Mouse (Mus musculus) heart, embryonic 15.5 days (tissue): ENCODE results near the gene Mfrp. TPM values are rescaled to one million over a fixed set of nuclear protein-coding genes. Genes with fewer than 3 reads are reported as not detected.

ENCODE experiments used
- ATAC-seq: fragments of 200-750 bp; cut with Nextera tagmentation; replicated peaks from 2 replicates; pipeline ENCODE4 v1.8.0; 2017; ENCODE audit warnings: low read depth, moderate TSS enrichment; ENCODE audit not compliant: insufficient number of reproducible peaks, insufficient read depth, low FRiP score
- H3K27ac ChIP-seq: fragments of 300-500 bp; sonication (generic); 2 replicates; pipeline ENCODE4 v1.5.1; 2015; ENCODE audit warnings: mild to moderate bottlenecking, inconsistent platforms
- H3K27me3 ChIP-seq: fragments of 300-500 bp; sonication (generic); 2 replicates; pipeline ENCODE4 v1.6.1; 2015; ENCODE audit warnings: inconsistent platforms
- H3K36me3 ChIP-seq: fragments of 300-500 bp; sonication (generic); 2 replicates; pipeline ENCODE4 v1.6.1; 2015; ENCODE audit warnings: mild to moderate bottlenecking, inconsistent platforms
- H3K4me1 ChIP-seq: fragments of 300-500 bp; sonication (generic); replicated peaks from 2 replicates; pipeline ENCODE4 v1.6.1; 2015; ENCODE audit warnings: inconsistent platforms
- H3K4me2 ChIP-seq: fragments of 300-500 bp; sonication (generic); 2 replicates; pipeline ENCODE4 v1.6.1; 2015; ENCODE audit warnings: inconsistent platforms, mild to moderate bottlenecking, moderate library complexity
- H3K4me3 ChIP-seq: fragments of 300-500 bp; sonication (generic); 2 replicates; pipeline ENCODE4 v1.5.1; 2015; ENCODE audit warnings: mild to moderate bottlenecking, inconsistent platforms
- H3K9ac ChIP-seq: fragments of 300-500 bp; sonication (generic); 2 replicates; pipeline ENCODE4 v1.6.1; 2015; ENCODE audit warnings: mild to moderate bottlenecking, inconsistent platforms
- H3K9me3 ChIP-seq: fragments of 300-500 bp; sonication (generic); replicated peaks from 2 replicates; pipeline ENCODE4 v1.6.1; 2016; ENCODE audit warnings: inconsistent platforms
- WGBS: fragments of 180-500 bp; shearing (Covaris S2); methylation state at CpG from one replicate; pipeline ENCODE4 v1.1.7; 2015; ENCODE audit warnings: mixed read lengths; 5-methylcytosine and 5-hydroxymethylcytosine counted together
- polyA plus RNA-seq: library from polyadenylated mRNA; unstranded; fragments of >200 nt; fragmentation: Nextera tagmentation; extraction: Ambion mirVana; gene quantifications from 2 replicates; pipeline ENCODE4 v1.2.1, GENCODE M21; 2015

The Mfrp gene
- polyA plus RNA-seq, 1 experiment from 2014 or later: not detected

- Histone ChIP-seq H3K27ac (peak overlapping the region; percentile 96), H3K27me3 (no peaks in the 10 kb centered on the region), H3K9me3 (no peaks in the 10 kb centered on the region), H3K4me3 (peak overlapping the region; percentile 83), H3K36me3 (peaks cover 11% of the 10 kb centered on the region), H3K9ac (peak overlapping the region; percentile 89), H3K4me2 (peak overlapping the region; percentile 74), H3K4me1 (peaks cover 80% of the 10 kb centered on the region)
- 17% methylated on average over 2 of the region's 2 CpGs for WGBS
- ATAC-seq: no peak
Measured at GRCm38 (mm10) chr9:44133287-44133686, 31.8 kb downstream of the Mfrp start.

GRCm38 (mm10) chr9:44134101-44134850, 32.7 kb downstream of the Mfrp start, which contains the start of gene Mcam:
Mcam (plus strand) TSS chr9:44134469.
- peak within 1 kb of the TSS; percentile 83 for H3K4me3 ChIP-seq
- ATAC-seq: peak; percentile 41
- peak within 1 kb of the TSS; percentile 89 for H3K9ac ChIP-seq
- under 1% methylated on average over 54 of the region's 55 CpGs for WGBS
- no peaks in the 10 kb centered on the region for H3K9me3 ChIP-seq
- peaks cover 84% of the 10 kb centered on the region for H3K4me1 ChIP-seq
- H3K27ac ChIP-seq: peak within 1 kb of the TSS; percentile 96
- peak within 1 kb of the TSS; percentile 74 for H3K4me2 ChIP-seq
- H3K27me3 ChIP-seq: no peaks in the 10 kb centered on the region
- peaks cover 21% of the 10 kb centered on the region for H3K36me3 ChIP-seq

GRCm38 (mm10) chr9:44134851-44135730, 33.6 kb downstream of the Mfrp start:
- Histone ChIP-seq H3K36me3 (peaks cover 29% of the 10 kb centered on the region), H3K9ac (peak overlapping the region; percentile 89), H3K4me2 (peak overlapping the region; percentile 74), H3K9me3 (no peaks in the 10 kb centered on the region), H3K27ac (peak overlapping the region; percentile 96), H3K4me1 (peaks cover 83% of the 10 kb centered on the region), H3K4me3 (peak overlapping the region; percentile 83), H3K27me3 (no peaks in the 10 kb centered on the region)
- under 1% methylated on average over 48 of the region's 49 CpGs for WGBS
- peak; percentile 34 for ATAC-seq

DNA sequence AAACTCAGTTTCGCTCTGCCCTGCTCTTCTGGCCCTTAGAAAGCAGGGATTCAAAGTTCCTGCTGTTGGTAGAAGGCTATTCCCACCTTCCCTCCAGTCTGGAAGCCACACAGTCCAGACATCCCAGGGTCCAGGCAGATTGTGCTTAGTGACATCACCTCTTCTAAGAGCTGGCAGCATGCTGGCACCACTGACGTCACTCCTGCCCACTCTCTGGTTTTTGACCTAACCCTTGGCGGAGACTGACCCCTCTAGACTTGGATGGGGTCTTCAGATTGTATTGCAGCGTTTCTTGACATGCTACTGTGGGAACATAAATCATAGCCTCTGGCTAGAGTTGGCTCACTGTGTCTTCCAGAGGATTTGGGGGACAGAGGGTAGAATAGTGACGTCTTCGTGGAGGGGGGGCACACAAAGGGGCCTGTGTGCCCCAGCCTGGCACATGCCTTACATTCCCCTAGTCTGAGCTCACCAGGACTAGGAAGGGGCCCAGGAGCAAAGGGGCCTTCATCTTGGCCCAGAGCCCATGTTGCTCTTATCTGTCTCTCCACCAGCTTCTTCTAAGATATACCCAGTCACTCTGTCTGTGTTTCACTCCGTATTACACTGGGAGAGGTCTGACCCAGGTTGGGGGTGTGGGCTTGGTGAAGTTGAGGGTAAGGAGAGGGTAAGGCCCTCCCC, 34.3 kb downstream of the Mfrp start:
- H3K9ac ChIP-seq: peak overlapping the region; percentile 89

DNA sequence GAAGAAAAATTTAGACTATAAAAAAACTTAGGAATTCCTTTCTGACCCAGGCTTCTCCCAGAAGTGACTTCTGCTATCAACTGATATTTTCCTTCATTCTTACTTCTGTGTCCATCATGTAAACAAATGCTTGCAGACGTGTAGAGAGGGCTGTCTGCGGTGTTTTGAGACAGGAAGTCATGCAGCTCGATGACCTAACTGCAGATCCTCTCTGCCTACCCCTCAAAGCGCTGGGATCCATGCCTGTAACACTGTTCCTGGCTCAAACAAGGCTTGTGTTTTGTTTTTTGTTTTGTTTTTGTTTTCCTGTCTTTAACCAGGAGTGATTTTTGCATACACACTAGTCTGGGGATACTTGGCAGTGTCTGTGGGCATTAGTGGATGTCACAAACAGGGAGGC, 36.3 kb downstream of the Mfrp start:
- H3K36me3 ChIP-seq: peaks cover 56% of the 10 kb centered on the region
- H3K27me3 ChIP-seq: no peaks in the 10 kb centered on the region
- H3K9me3 ChIP-seq: no peaks in the 10 kb centered on the region
- no peak overlapping the region for H3K4me3 ChIP-seq
- 58% methylated on average over 4 of the region's 4 CpGs for WGBS
- H3K27ac ChIP-seq: no peak overlapping the region
- ATAC-seq: no peak
- no peak overlapping the region for H3K9ac ChIP-seq
- peaks cover 64% of the 10 kb centered on the region for H3K4me1 ChIP-seq
- H3K4me2 ChIP-seq: no peak overlapping the region

More for the DNA sequence above, 34.3 kb downstream of the Mfrp start:
- Histone ChIP-seq H3K4me1 (peaks cover 82% of the 10 kb centered on the region), H3K4me3 (peak overlapping the region; percentile 83), H3K27me3 (no peaks in the 10 kb centered on the region), H3K9me3 (no peaks in the 10 kb centered on the region), H3K36me3 (peaks cover 37% of the 10 kb centered on the region), H3K27ac (peak overlapping the region; percentile 96), H3K4me2 (peak overlapping the region; percentile 74)
- ATAC-seq: peak; percentile 51
- WGBS: 21% methylated on average over 7 of the region's 7 CpGs

GRCm38 (mm10) chr9:44141951-44142350, 40.4 kb downstream of the Mfrp start:
- no peaks in the 10 kb centered on the region for H3K27me3 ChIP-seq
- 73% methylated on average over 5 of the region's 5 CpGs for WGBS

GRCm38 (mm10) chr9:44143421-44143820, 41.9 kb downstream of the Mfrp start:
- no peak overlapping the region for H3K4me2 ChIP-seq
- H3K4me1 ChIP-seq: peaks cover 43% of the 10 kb centered on the region
- no peaks in the 10 kb centered on the region for H3K27me3 ChIP-seq
- no peak overlapping the region for H3K4me3 ChIP-seq
- peaks cover 64% of the 10 kb centered on the region for H3K36me3 ChIP-seq
- H3K9me3 ChIP-seq: no peaks in the 10 kb centered on the region
- no peak overlapping the region for H3K9ac ChIP-seq
- 72% methylated on average over 5 of the region's 5 CpGs for WGBS
- H3K27ac ChIP-seq: peak overlapping the region; percentile 53; the same call in 1 of the 2 replicates
- ATAC-seq: no peak

More at GRCm38 (mm10) chr9:44141951-44142350, 40.4 kb downstream of the Mfrp start:
- Histone ChIP-seq H3K9me3 (no peaks in the 10 kb centered on the region), H3K4me2 (no peak overlapping the region), H3K9ac (no peak overlapping the region), H3K4me3 (no peak overlapping the region), H3K27ac (no peak overlapping the region), H3K4me1 (peaks cover 46% of the 10 kb centered on the region), H3K36me3 (peaks cover 72% of the 10 kb centered on the region)
- no peak for ATAC-seq

GRCm38 (mm10) chr9:44144023-44144717, 42.6 kb downstream of the Mfrp start:
- peak; percentile 53; the same call in 1 of the 2 replicates for ATAC-seq
- H3K9ac ChIP-seq: no peak overlapping the region
- no peaks in the 10 kb centered on the region for H3K9me3 ChIP-seq
- H3K27ac ChIP-seq: peak overlapping the region; percentile 53
- H3K27me3 ChIP-seq: no peaks in the 10 kb centered on the region
- H3K4me3 ChIP-seq: no peak overlapping the region
- H3K36me3 ChIP-seq: peaks cover 61% of the 10 kb centered on the region
- 35% methylated on average over 5 of the region's 8 CpGs for WGBS
- peaks cover 35% of the 10 kb centered on the region for H3K4me1 ChIP-seq
- H3K4me2 ChIP-seq: no peak overlapping the region

GRCm38 (mm10) chr9:44144718-44145060, 43.2 kb downstream of the Mfrp start:
- no peak for ATAC-seq
- Histone ChIP-seq H3K27ac (peak overlapping the region; percentile 40), H3K36me3 (peaks cover 61% of the 10 kb centered on the region), H3K4me1 (peaks cover 31% of the 10 kb centered on the region), H3K4me3 (no peak overlapping the region), H3K4me2 (no peak overlapping the region), H3K9ac (no peak overlapping the region), H3K27me3 (no peaks in the 10 kb centered on the region), H3K9me3 (no peaks in the 10 kb centered on the region)

GRCm38 (mm10) chr9:44147290-44147689, 45.8 kb downstream of the Mfrp start:
- 27% methylated on average over 3 of the region's 3 CpGs for whole genome bisulfite sequencing

More at GRCm38 (mm10) chr9:44147290-44147689, 45.8 kb downstream of the Mfrp start:
- no peak for ATAC-seq
- H3K27me3 ChIP-seq: no peaks in the 10 kb centered on the region
- peaks cover 21% of the 10 kb centered on the region for H3K4me1 ChIP-seq
- H3K4me3 ChIP-seq: no peak overlapping the region
- H3K4me2 ChIP-seq: no peak overlapping the region
- H3K9me3 ChIP-seq: no peaks in the 10 kb centered on the region
- H3K27ac ChIP-seq: no peak overlapping the region
- no peak overlapping the region for H3K9ac ChIP-seq
- H3K36me3 ChIP-seq: peaks cover 56% of the 10 kb centered on the region
